Mouse (Mus musculus): ENCODE results near the gene Prkce. TPM values are rescaled to one million over a fixed set of nuclear protein-coding genes. Genes with fewer than 3 reads are reported as not detected.

Gene Prkce
- 2.7 and 4.1 TPM in 2 replicates for polyA plus RNA-seq (2015; fragmentation: Nextera tagmentation; extraction: Ambion mirVana)

GRCm38 (mm10) chr17:86167320-86168230 is at the start of gene Prkce:
TSS of gene Prkce (plus strand) at chr17:86167785.

GRCm38 (mm10) chr17:86145079-86145951 is 22.3 kb upstream of the Prkce start, which contains the start of gene Srbd1:
TSS of gene Srbd1 (minus strand) at chr17:86145175.

GRCm38 (mm10) chr17:86505183-86505631 is 337.6 kb downstream of the Prkce start, which contains the start of gene Gm10309:
TSS of gene Gm10309 (minus strand) at chr17:86505232.

Other genes starting within 250 kb of the Prkce start
- gene Srbd1, start 22.6 kb upstream of the Prkce start, polyA plus RNA-seq (2015; fragmentation: Nextera tagmentation; extraction: Ambion mirVana), result 4.8 and 5.4 TPM in 2 replicates